Mouse (Mus musculus): ENCODE measurements at regions not wholly inside any gene's neighbourhood (a gene's known extent, or its start where the extent isn't known, plus 50 kb on each side); places are given as distances from the start of the nearest gene placed in this dataset.

- 91% methylated on average over 1 of the region's 1 CpGs for WGBS
- H3K4me1 ChIP-seq: peaks cover 5% of the 10 kb centered on the region
- no peak for ATAC-seq (ENCODE audit: insufficient number of reproducible peaks, low FRiP score, low TSS enrichment, low read depth)
Measured at GRCm38 (mm10) chr7:136706246-136706645, 188.2 kb upstream of the Mgmt start.

GRCm38 (mm10) chr7:136707200-136708003 lies 187.0 kb upstream of the Mgmt start:
- H3K27ac ChIP-seq: peak overlapping the region; percentile 63; the same call in 1 of the 2 replicates
- ATAC-seq (ENCODE audit: insufficient number of reproducible peaks, low FRiP score, low TSS enrichment, low read depth): peak; percentile 74

More at GRCm38 (mm10) chr7:136706246-136706645, 188.2 kb upstream of the Mgmt start:
- Histone ChIP-seq H3K4me3 (no peak overlapping the region), H3K9ac (no peak overlapping the region), H3K36me3 (no peaks in the 10 kb centered on the region), H3K27me3 (no peaks in the 10 kb centered on the region), H3K4me2 (no peak overlapping the region), H3K9me3 (no peaks in the 10 kb centered on the region), H3K27ac (no peak overlapping the region)

GRCm38 (mm10) chr7:136708004-136708435 lies 186.4 kb upstream of the Mgmt start:
- Histone ChIP-seq H3K9me3 (no peaks in the 10 kb centered on the region), H3K36me3 (no peaks in the 10 kb centered on the region), H3K9ac (no peak overlapping the region), H3K27me3 (no peaks in the 10 kb centered on the region), H3K27ac (peak overlapping the region; percentile 63), H3K4me3 (no peak overlapping the region), H3K4me1 (peaks cover 12% of the 10 kb centered on the region), H3K4me2 (no peak overlapping the region)
- WGBS: 41% methylated on average over 5 of the region's 5 CpGs
- ATAC-seq (ENCODE audit: insufficient number of reproducible peaks, low FRiP score, low TSS enrichment, low read depth): peak; percentile 40; the same call in 1 of the 2 replicates

More at GRCm38 (mm10) chr7:136707200-136708003, 187.0 kb upstream of the Mgmt start:
- Histone ChIP-seq H3K9ac (no peak overlapping the region), H3K4me2 (no peak overlapping the region), H3K9me3 (no peaks in the 10 kb centered on the region), H3K27me3 (no peaks in the 10 kb centered on the region), H3K4me1 (peaks cover 6% of the 10 kb centered on the region), H3K36me3 (no peaks in the 10 kb centered on the region), H3K4me3 (no peak overlapping the region)
- WGBS: 45% methylated on average over 12 of the region's 12 CpGs

GRCm38 (mm10) chr7:136710653-136711052 lies 183.8 kb upstream of the Mgmt start:
- H3K27ac ChIP-seq: no peak overlapping the region
- no peaks in the 10 kb centered on the region for H3K9me3 ChIP-seq
- no peaks in the 10 kb centered on the region for H3K27me3 ChIP-seq
- H3K4me1 ChIP-seq: peaks cover 12% of the 10 kb centered on the region
- ATAC-seq (ENCODE audit: insufficient number of reproducible peaks, low FRiP score, low TSS enrichment, low read depth): no peak
- H3K9ac ChIP-seq: no peak overlapping the region
- no peaks in the 10 kb centered on the region for H3K36me3 ChIP-seq
- no peak overlapping the region for H3K4me3 ChIP-seq
- WGBS: 54% methylated on average over 3 of the region's 3 CpGs
- H3K4me2 ChIP-seq: no peak overlapping the region

GRCm38 (mm10) chr7:136712962-136713640 lies 181.3 kb upstream of the Mgmt start:
- WGBS: 33% methylated on average over 16 of the region's 16 CpGs
- H3K27me3 ChIP-seq: no peaks in the 10 kb centered on the region
- peak overlapping the region; percentile 20; the same call in 1 of the 2 replicates for H3K4me2 ChIP-seq
- peaks cover 7% of the 10 kb centered on the region; the same call in 1 of the 2 replicates for H3K4me1 ChIP-seq
- H3K27ac ChIP-seq: peak overlapping the region; percentile 83
- no peaks in the 10 kb centered on the region for H3K9me3 ChIP-seq
- no peaks in the 10 kb centered on the region for H3K36me3 ChIP-seq
- no peak overlapping the region for H3K4me3 ChIP-seq
- ATAC-seq (ENCODE audit: insufficient number of reproducible peaks, low FRiP score, low TSS enrichment, low read depth): peak; percentile 48; the same call in 1 of the 2 replicates
- H3K9ac ChIP-seq: no peak overlapping the region

GRCm38 (mm10) chr7:136727628-136728402 lies 166.6 kb upstream of the Mgmt start:
- 63% methylated on average over 1 of the region's 1 CpGs for WGBS
- no peak overlapping the region for H3K27ac ChIP-seq
- H3K36me3 ChIP-seq: no peaks in the 10 kb centered on the region
- H3K9ac ChIP-seq: no peak overlapping the region
- no peaks in the 10 kb centered on the region for H3K9me3 ChIP-seq
- no peak overlapping the region for H3K4me3 ChIP-seq
- H3K27me3 ChIP-seq: no peaks in the 10 kb centered on the region
- H3K4me1 ChIP-seq: no peaks in the 10 kb centered on the region
- no peak overlapping the region for H3K4me2 ChIP-seq
- ATAC-seq (ENCODE audit: insufficient number of reproducible peaks, low FRiP score, low TSS enrichment, low read depth): no peak

GRCm38 (mm10) chr7:136742171-136742570 lies 152.2 kb upstream of the Mgmt start:
- ATAC-seq (ENCODE audit: insufficient number of reproducible peaks, low FRiP score, low TSS enrichment, low read depth): no peak

GRCm38 (mm10) chr7:136745412-136745811 lies 149.0 kb upstream of the Mgmt start:
- Histone ChIP-seq H3K27ac (no peak overlapping the region), H3K9ac (no peak overlapping the region), H3K4me2 (no peak overlapping the region), H3K36me3 (no peaks in the 10 kb centered on the region), H3K4me1 (no peaks in the 10 kb centered on the region), H3K4me3 (no peak overlapping the region), H3K27me3 (no peaks in the 10 kb centered on the region), H3K9me3 (no peaks in the 10 kb centered on the region)
- no peak for ATAC-seq (ENCODE audit: insufficient number of reproducible peaks, low FRiP score, low TSS enrichment, low read depth)
- WGBS: 86% methylated on average over 8 of the region's 8 CpGs

More at GRCm38 (mm10) chr7:136742171-136742570, 152.2 kb upstream of the Mgmt start:
- H3K9me3 ChIP-seq: no peaks in the 10 kb centered on the region
- no peaks in the 10 kb centered on the region for H3K36me3 ChIP-seq
- H3K4me2 ChIP-seq: no peak overlapping the region
- no peaks in the 10 kb centered on the region for H3K4me1 ChIP-seq
- H3K27me3 ChIP-seq: no peaks in the 10 kb centered on the region
- no peak overlapping the region for H3K27ac ChIP-seq
- WGBS: 75% methylated on average over 2 of the region's 2 CpGs
- no peak overlapping the region for H3K9ac ChIP-seq
- H3K4me3 ChIP-seq: no peak overlapping the region

GRCm38 (mm10) chr7:136751477-136751876 lies 142.9 kb upstream of the Mgmt start:
- Histone ChIP-seq H3K36me3 (no peaks in the 10 kb centered on the region), H3K4me3 (no peak overlapping the region), H3K9me3 (no peaks in the 10 kb centered on the region), H3K9ac (no peak overlapping the region), H3K4me2 (no peak overlapping the region), H3K27ac (no peak overlapping the region), H3K4me1 (peaks cover 6% of the 10 kb centered on the region; the same call in 1 of the 2 replicates), H3K27me3 (no peaks in the 10 kb centered on the region)
- ATAC-seq (ENCODE audit: insufficient number of reproducible peaks, low FRiP score, low TSS enrichment, low read depth): no peak
- 86% methylated on average over 4 of the region's 4 CpGs for WGBS

- H3K4me2 ChIP-seq: no peak overlapping the region
- no peak overlapping the region for H3K4me3 ChIP-seq
- H3K9ac ChIP-seq: no peak overlapping the region
- H3K36me3 ChIP-seq: no peaks in the 10 kb centered on the region
- WGBS: 42% methylated on average over 6 of the region's 6 CpGs
- no peaks in the 10 kb centered on the region for H3K27me3 ChIP-seq
- no peak for ATAC-seq (ENCODE audit: insufficient number of reproducible peaks, low FRiP score, low TSS enrichment, low read depth)
- H3K9me3 ChIP-seq: no peaks in the 10 kb centered on the region
- peaks cover 6% of the 10 kb centered on the region; the same call in 1 of the 2 replicates for H3K4me1 ChIP-seq
- H3K27ac ChIP-seq: no peak overlapping the region
Measured at GRCm38 (mm10) chr7:136754821-136755220, 139.6 kb upstream of the Mgmt start.

GRCm38 (mm10) chr7:136765026-136765425 lies 129.4 kb upstream of the Mgmt start:
- H3K9me3 ChIP-seq: no peaks in the 10 kb centered on the region
- WGBS: 39% methylated on average over 7 of the region's 7 CpGs
- H3K36me3 ChIP-seq: no peaks in the 10 kb centered on the region
- no peaks in the 10 kb centered on the region for H3K27me3 ChIP-seq
- H3K9ac ChIP-seq: no peak overlapping the region
- peaks cover 9% of the 10 kb centered on the region; the same call in 1 of the 2 replicates for H3K4me1 ChIP-seq
- no peak overlapping the region for H3K4me2 ChIP-seq
- H3K4me3 ChIP-seq: no peak overlapping the region
- H3K27ac ChIP-seq: no peak overlapping the region; the same call in 1 of the 2 replicates
- ATAC-seq (ENCODE audit: insufficient number of reproducible peaks, low FRiP score, low TSS enrichment, low read depth): no peak
